Mouse (Mus musculus) stomach, postnatal 0 days (tissue): ENCODE measurements around the gene Ccdc12. TPM values are rescaled to one million over a fixed set of nuclear protein-coding genes. Genes with fewer than 3 reads are reported as not detected.

Experiments used
- ATAC-seq: fragments of 200-750 bp; cut with Nextera tagmentation; 2 replicates; pipeline ENCODE4 v1.8.0; 2017; ENCODE audit not compliant: low FRiP score, low TSS enrichment
- DNase-seq: peaks from one replicate; pipeline ENCODE4 v3.0.0-alpha.2; 2016; ENCODE audit warnings: low spot score
- H3K27ac ChIP-seq: fragments of 300-500 bp; sonication (generic); replicated peaks from 2 replicates; pipeline ENCODE4 v1.5.1; 2014; ENCODE audit warnings: mild to moderate bottlenecking, control low read depth
- H3K27me3 ChIP-seq: fragments of 300-500 bp; sonication (generic); 2 replicates; pipeline ENCODE4 v1.6.1; 2014; ENCODE audit warnings: low read length; ENCODE audit not compliant: control insufficient read depth, insufficient read depth
- H3K36me3 ChIP-seq: fragments of 300-500 bp; sonication (generic); 2 replicates; pipeline ENCODE4 v1.6.1; 2014; ENCODE audit warnings: low read length, mixed read lengths; ENCODE audit not compliant: control insufficient read depth, insufficient read depth
- H3K4me1 ChIP-seq: fragments of 300-500 bp; sonication (generic); replicated peaks from 2 replicates; pipeline ENCODE4 v1.6.1; 2014; ENCODE audit warnings: antibody characterized with exemption; ENCODE audit not compliant: control insufficient read depth, insufficient read depth
- H3K4me2 ChIP-seq: fragments of 300-500 bp; sonication (generic); replicated peaks from 2 replicates; pipeline ENCODE4 v1.6.1; 2014; ENCODE audit warnings: low read depth, mild to moderate bottlenecking, control low read depth, moderate library complexity
- H3K4me3 ChIP-seq: fragments of 300-500 bp; sonication (generic); 2 replicates; pipeline ENCODE4 v1.5.1; 2014; ENCODE audit warnings: low read depth, low read length, control low read depth
- H3K9ac ChIP-seq: fragments of 300-500 bp; sonication (generic); 2 replicates; pipeline ENCODE4 v1.6.1; 2014; ENCODE audit warnings: mild to moderate bottlenecking, low read length, control low read depth, mixed read lengths
- H3K9me3 ChIP-seq: fragments of 300-500 bp; sonication (generic); 2 replicates; pipeline ENCODE4 v1.6.1; 2016; ENCODE audit warnings: low read length; ENCODE audit not compliant: control insufficient read depth
- CTCF ChIP-seq: IDR thresholded peaks from 2 replicates; pipeline ENCODE4 v1.5.1; 2016; ENCODE audit warnings: antibody characterized with exemption, low read depth, mild to moderate bottlenecking, moderate library complexity
- EP300 ChIP-seq: optimal IDR thresholded peaks from 2 replicates; pipeline ENCODE3; 2016; ENCODE audit warnings: antibody characterized with exemption
- WGBS: fragments of 180-500 bp; shearing (Covaris S2); extraction: QIAGEN DNeasy Blood & Tissue Kit; methylation state at CpG from one replicate; pipeline ENCODE4 v1.1.7; 2014; 5-methylcytosine and 5-hydroxymethylcytosine counted together
- polyA plus RNA-seq: library from polyadenylated mRNA; unstranded; fragments of >200 nt; fragmentation: Nextera tagmentation; extraction: Ambion mirVana; gene quantifications from 2 replicates; pipeline ENCODE4 v1.2.1, GENCODE M21; 2015

Ccdc12 gene
- polyA plus RNA-seq, 1 experiment from 2014 or later: 139 TPM

- Histone ChIP-seq H3K27me3 (no peaks in the 10 kb centered on the region; the same call in none of the 2 replicates), H3K27ac (peak overlapping the region; percentile 83), H3K9me3 (no peaks in the 10 kb centered on the region), H3K4me2 (peak overlapping the region; percentile 81), H3K36me3 (no peaks in the 10 kb centered on the region), H3K9ac (peak overlapping the region; percentile 74), H3K4me1 (no peaks in the 10 kb centered on the region), H3K4me3 (peak overlapping the region; percentile 59)
- 4% methylated on average over 56 of the region's 63 CpGs for WGBS
- DNase-seq: no peak
- TF ChIP-seq CTCF: no peak
- no peak for TF ChIP-seq EP300
- peak; percentile 38; the same call in 1 of the 2 replicates for ATAC-seq
Measured at GRCm38 (mm10) chr9:110743456-110744323, 87.4 kb downstream of the Ccdc12 start.

- Histone ChIP-seq H3K9me3 (no peaks in the 10 kb centered on the region), H3K4me2 (no peak overlapping the region), H3K27me3 (no peaks in the 10 kb centered on the region; the same call in none of the 2 replicates), H3K36me3 (no peaks in the 10 kb centered on the region), H3K4me3 (no peak overlapping the region), H3K27ac (no peak overlapping the region), H3K4me1 (no peaks in the 10 kb centered on the region), H3K9ac (no peak overlapping the region)
- TF ChIP-seq EP300 (no peak), CTCF (no peak)
- no peak for DNase-seq
- no peak for ATAC-seq
- 55% methylated on average over 5 of the region's 5 CpGs for WGBS
Measured at GRCm38 (mm10) chr9:110745752-110746151, 89.4 kb downstream of the Ccdc12 start.

- Histone ChIP-seq H3K4me2 (no peak overlapping the region), H3K9ac (no peak overlapping the region), H3K27ac (no peak overlapping the region), H3K9me3 (no peaks in the 10 kb centered on the region), H3K4me1 (no peaks in the 10 kb centered on the region), H3K4me3 (no peak overlapping the region), H3K27me3 (no peaks in the 10 kb centered on the region; the same call in none of the 2 replicates), H3K36me3 (no peaks in the 10 kb centered on the region)
- TF ChIP-seq EP300 (no peak), CTCF (no peak)
- DNase-seq (no peak), ATAC-seq (no peak)
- WGBS: 53% methylated on average over 5 of the region's 5 CpGs
Measured at GRCm38 (mm10) chr9:110746238-110746637, 89.9 kb downstream of the Ccdc12 start.

GRCm38 (mm10) chr9:110746961-110747360, 90.7 kb downstream of the Ccdc12 start, which contains the start of gene Pth1r:
Pth1r (minus strand) TSS chr9:110747145.
- no peaks in the 10 kb centered on the region for H3K9me3 ChIP-seq
- no peak for TF ChIP-seq CTCF
- TF ChIP-seq EP300: no peak
- H3K4me3 ChIP-seq: no peak within 1 kb of the TSS
- H3K9ac ChIP-seq: no peak within 1 kb of the TSS
- H3K36me3 ChIP-seq: no peaks in the 10 kb centered on the region
- H3K27me3 ChIP-seq: no peaks in the 10 kb centered on the region; the same call in none of the 2 replicates
- H3K4me2 ChIP-seq: no peak within 1 kb of the TSS
- no peak for ATAC-seq
- no peak within 1 kb of the TSS for H3K27ac ChIP-seq
- 64% methylated on average over 7 of the region's 7 CpGs for WGBS
- DNase-seq: no peak
- no peaks in the 10 kb centered on the region for H3K4me1 ChIP-seq

GRCm38 (mm10) chr9:110748451-110748850, 92.1 kb downstream of the Ccdc12 start:
- no peak for DNase-seq
- TF ChIP-seq CTCF: no peak
- TF ChIP-seq EP300: no peak
- Histone ChIP-seq H3K9ac (no peak overlapping the region), H3K9me3 (no peaks in the 10 kb centered on the region), H3K36me3 (no peaks in the 10 kb centered on the region), H3K4me3 (no peak overlapping the region), H3K4me1 (no peaks in the 10 kb centered on the region), H3K4me2 (no peak overlapping the region), H3K27me3 (no peaks in the 10 kb centered on the region; the same call in none of the 2 replicates), H3K27ac (no peak overlapping the region)
- 72% methylated on average over 2 of the region's 2 CpGs for WGBS
- no peak for ATAC-seq
